Mouse (Mus musculus): ENCODE measurements around the gene Mettl14. TPM values are rescaled to one million over a fixed set of nuclear protein-coding genes. Genes with fewer than 3 reads are reported as not detected.

Gene Mettl14
- total RNA-seq (2012; rRNA removed) = 5.7 and 6.0 TPM in 2 replicates
- total RNA-seq (2014; rRNA removed) = 8.1 and 8.7 TPM in 2 replicates
- polyA plus RNA-seq (2012; ENCODE audit: insufficient read length, low read depth) = 12.8 and 13.3 TPM in 2 replicates

DNA sequence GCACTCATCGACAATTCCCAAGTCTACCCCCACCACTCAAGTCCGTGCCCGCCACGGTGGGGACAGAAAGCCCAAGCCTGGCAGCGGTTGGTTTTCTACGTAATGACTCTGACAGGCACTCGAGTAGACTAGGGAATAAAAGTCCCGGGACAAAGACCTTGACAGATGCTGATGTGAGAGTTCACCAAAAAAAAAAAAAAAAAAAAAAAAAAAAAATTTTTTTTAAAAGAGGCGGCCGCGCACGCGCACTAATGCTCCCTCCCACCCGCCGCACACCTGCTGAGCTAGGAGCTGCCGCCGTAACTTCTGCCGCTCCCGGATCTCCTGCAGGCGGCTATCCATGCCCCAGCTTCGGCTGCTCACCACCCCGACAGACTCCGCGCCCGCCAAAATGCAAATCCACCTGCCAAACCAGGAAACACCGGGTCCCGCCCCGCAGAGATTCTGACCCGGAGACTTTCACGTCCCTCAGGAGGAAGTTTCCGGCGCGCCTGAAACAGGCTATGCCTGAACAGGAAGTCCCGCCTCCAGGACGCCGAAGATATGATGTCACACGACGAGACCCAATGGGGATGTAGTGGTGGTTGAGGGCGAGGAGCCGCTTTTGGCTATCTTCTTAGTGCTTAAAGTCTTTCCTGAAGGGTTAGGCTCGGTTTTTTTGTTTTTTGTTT is at the start of gene Mettl14:
TSS of gene Mettl14 (minus strand) at position 623 of the 671 bp plus-strand sequence.
- dilution Hi-C loops (cut with MboI; ENCODE audit: extremely low pct_ligation_motif_present, extremely low pct_unique_long_range_greater_than_20kb, low sequenced_read_pairs) = no loop called here
- peaks cover 0 to 17% of the 10 kb centered on the region in 2 experiments; a peak in 2 of 4 replicates for H3K4me1 ChIP-seq (ENCODE audit: control insufficient read depth in 1 of 2, insufficient read depth in 2 of 2)
- TF ChIP-seq ZKSCAN1 (IDR thresholded peaks at IDR 0.05; ENCODE audit: borderline replicate concordance, low read depth, low read length) = no peak; the same call in 1 of the 2 replicates
- TF ChIP-seq MEF2A (IDR thresholded peaks at IDR 0.05; ENCODE audit: borderline replicate concordance, low read depth, low read length) = no peak
- TF ChIP-seq TBP (conservative IDR thresholded peaks at IDR 0.05; ENCODE audit: low read depth, low read length) = peak; percentile 89
- TF ChIP-seq TCF12 (IDR thresholded peaks at IDR 0.05; ENCODE audit: low read depth, low read length) = peak; percentile 66; the same call in 1 of the 2 replicates
- peak; percentile 5; the same call in 1 of the 2 replicates for TF ChIP-seq ETS1 (conservative IDR thresholded peaks at IDR 0.05; ENCODE audit: low read depth, low read length)
- no peak for TF ChIP-seq ZC3H11A (IDR thresholded peaks at IDR 0.05; ENCODE audit: low read depth, low read length)
- TF ChIP-seq KAT2A (IDR thresholded peaks at IDR 0.05; ENCODE audit: insufficient replicate concordance, low read length) = peak; percentile 87; the same call in 1 of the 2 replicates
- TF ChIP-seq POLR2AphosphoS2 (IDR thresholded peaks at IDR 0.05; ENCODE audit: low read depth, low read length) = no peak
- no peak for TF ChIP-seq ZMIZ1 (IDR thresholded peaks at IDR 0.05; ENCODE audit: low read depth, low read length)
- no peak for TF ChIP-seq USF1 (IDR thresholded peaks at IDR 0.05; ENCODE audit: low read depth, low read length)
- peak; percentile 64; the same call in 1 of the 2 replicates for TF ChIP-seq CHD2 (IDR thresholded peaks at IDR 0.05; ENCODE audit: low read length)
- peak; percentile 42; the same call in 1 of the 2 replicates for TF ChIP-seq EP300 (IDR thresholded peaks at IDR 0.05; ENCODE audit: low read length)
- no peak for TF ChIP-seq JUN (IDR thresholded peaks at IDR 0.05; ENCODE audit: insufficient read depth, low read depth, low read length)
- no peak; the same call in 1 of the 2 replicates for TF ChIP-seq GABPA (IDR thresholded peaks at IDR 0.05; ENCODE audit: insufficient replicate concordance, low read depth, low read length)
- TF ChIP-seq MYC (IDR thresholded peaks at IDR 0.05; ENCODE audit: low read depth, low read length) = peak; percentile 45
- TF ChIP-seq NELFE (IDR thresholded peaks at IDR 0.05; ENCODE audit: low read depth, low read length) = peak; percentile 66
- TF ChIP-seq ZNF384 (IDR thresholded peaks at IDR 0.05; ENCODE audit: low read depth, low read length) = peak; percentile 99
- TF ChIP-seq RCOR1 (conservative IDR thresholded peaks at IDR 0.05; ENCODE audit: low read depth, low read length) = peak; percentile 45; the same call in 1 of the 2 replicates
- TF ChIP-seq MAX (IDR thresholded peaks at IDR 0.05; ENCODE audit: low read length) = peak; percentile 46; the same call in 1 of the 2 replicates
- TF ChIP-seq MAZ (IDR thresholded peaks at IDR 0.05; ENCODE audit: low read depth, low read length) = peak; percentile 51
- TF ChIP-seq POLR2A (IDR thresholded peaks at IDR 0.05; ENCODE audit: low read depth, low read length) = peak; percentile 80
- no peak for TF ChIP-seq SMC3 (IDR thresholded peaks at IDR 0.05; ENCODE audit: low read depth, low read length)
- peak; percentile 96 for TF ChIP-seq ELF1 (IDR thresholded peaks at IDR 0.05; ENCODE audit: low read depth, low read length)
- TF ChIP-seq UBTF (IDR thresholded peaks at IDR 0.05; ENCODE audit: low read depth, low read length) = 0 out of 2 replicates have a peak, but pooled peaks have one; percentile 44
- TF ChIP-seq NRF1 (IDR thresholded peaks at IDR 0.05; ENCODE audit: low read depth, low read length) = peak; percentile 80
- no peak for TF ChIP-seq IRF4 (IDR thresholded peaks at IDR 0.05; ENCODE audit: low read depth, low read length)
- peak; percentile 93 for TF ChIP-seq HCFC1 (IDR thresholded peaks at IDR 0.05; ENCODE audit: low read depth, low read length)
- TF ChIP-seq BHLHE40 (IDR thresholded peaks at IDR 0.05; ENCODE audit: low read depth, low read length) = no peak
- peak; percentile 67 for TF ChIP-seq MXI1 (IDR thresholded peaks at IDR 0.05; ENCODE audit: low read depth, low read length)
- TF ChIP-seq CHD1 (IDR thresholded peaks at IDR 0.05; ENCODE audit: low read depth, low read length) = no peak
- no peak for TF ChIP-seq RAD21 (IDR thresholded peaks at IDR 0.05; ENCODE audit: low read depth, low read length)
- TF ChIP-seq SIN3A (IDR thresholded peaks at IDR 0.05; ENCODE audit: low read length) = 0 out of 2 replicates have a peak, but pooled peaks have one; percentile 51
- 0 out of 2 replicates have a peak, but pooled peaks have one; percentile 48 for TF ChIP-seq MAFK (IDR thresholded peaks at IDR 0.05; ENCODE audit: insufficient replicate concordance, low read length)
- no peak for TF ChIP-seq E2F4 (IDR thresholded peaks at IDR 0.05; ENCODE audit: insufficient replicate concordance, low read depth, low read length)
- in situ Hi-C loops (cut with MboI; ENCODE audit: low pct_ligation_motif_present, low pct_unique_long_range_greater_than_20kb, low sequenced_read_pairs) = no loop called here
- peak; percentile 99 for DNase-seq (ENCODE audit: extremely low read depth)
- peak within 1 kb of the TSS; percentile 59 to 90 (median 82) for H3K4me3 ChIP-seq (replicated peaks in 1 of 3; ENCODE audit: low read depth in 2 of 3, low read length in 2 of 3, poor library complexity in 1 of 3)
- H3K4me2 ChIP-seq (ENCODE audit: insufficient read depth, low read depth, poor library complexity, severe bottlenecking) = peak within 1 kb of the TSS; percentile 86
- peak within 1 kb of the TSS; percentile 94 for H3K9ac ChIP-seq (ENCODE audit: insufficient read depth, low read depth)
- H3K27me3 ChIP-seq (replicated peaks) = peaks cover 3% of the 10 kb centered on the region
- peaks cover 0 to 14% of the 10 kb centered on the region in 2 experiments for H3K36me3 ChIP-seq (replicated peaks in 1 of 2; ENCODE audit: control insufficient read depth in 1 of 2, insufficient read depth in 1 of 2, low read length in 1 of 2)
- peak within 1 kb of the TSS; percentile 80 for H3K27ac ChIP-seq (ENCODE audit: insufficient read depth, low read depth)
- no peaks in the 10 kb centered on the region for H3K9me3 ChIP-seq (replicated peaks; ENCODE audit: low read length)
- peaks cover 11% of the 10 kb centered on the region for H3K79me2 ChIP-seq (replicated peaks; ENCODE audit: control insufficient read depth, extremely low read depth, insufficient read depth, poor library complexity, severe bottlenecking)
